8 mouse cellular contexts compared by ENCODE assay signal in genomic region chr4:32250333-32251004, GRCm38 (mm10). TPM values are rescaled to one million over a fixed set of nuclear protein-coding genes. Genes with fewer than 3 reads are reported as not detected.
DNase-seq lines count a peak whose midpoint lies in the region; ATAC-seq and TF ChIP-seq lines count a peak whose summit lies in the region.

No protein-coding gene starts in this region.

- peaks cover 65% of the 10 kb centered on the region for H3K4me1 ChIP-seq in forebrain, embryonic 15.5 days
- peaks cover 30% of the 10 kb centered on the region for H3K4me1 ChIP-seq in liver, postnatal 0 days (ENCODE audit: insufficient read depth)
- H3K4me1 ChIP-seq in neural tube, embryonic 12.5 days: peaks cover 65% of the 10 kb centered on the region

- peak overlapping the region; percentile 82 for H3K27ac ChIP-seq in left cerebral cortex, adult 2 months
- peak overlapping the region; percentile 79 for H3K27ac ChIP-seq in forebrain, embryonic 15.5 days (replicated peaks)
- H3K27ac ChIP-seq in liver, postnatal 0 days (ENCODE audit: low read depth): peak overlapping the region; percentile 82
- peak overlapping the region; percentile 57; the same call in 1 of the 2 replicates for H3K27ac ChIP-seq in neural tube, embryonic 12.5 days

- peak in 1 of 2 experiments; percentile 33 for DNase-seq in left cerebral cortex, adult 2 months (ENCODE audit: extremely low spot score in 1 of 2, low spot score in 2 of 2)
- DNase-seq in left cerebral cortex, adult 11 months (ENCODE audit: low spot score): no peak
- DNase-seq in adrenal gland, postnatal 36 days: peak; percentile 20 to 29
- no peak for DNase-seq in liver, postnatal 0 days
- no peak for DNase-seq in thymus, postnatal 36 days

- H3K4me2 ChIP-seq in forebrain, embryonic 15.5 days (replicated peaks): peak overlapping the region; percentile 37
- H3K4me2 ChIP-seq in liver, postnatal 0 days (ENCODE audit: low read depth, low read length): peak overlapping the region; percentile 72
- H3K4me2 ChIP-seq in neural tube, embryonic 12.5 days (replicated peaks): peak overlapping the region; percentile 48

- no peak for TF ChIP-seq CTCF in left cerebral cortex, adult 2 months (IDR thresholded peaks at IDR 0.05)
- TF ChIP-seq CTCF in liver, postnatal 0 days (IDR thresholded peaks at IDR 0.05; ENCODE audit: low read depth): no peak

- WGBS in forebrain, embryonic 15.5 days: 4% methylated on average over 16 of the region's 16 CpGs
- 3% methylated on average over 16 of the region's 16 CpGs for WGBS in liver, postnatal 0 days (ENCODE audit: insufficient replicate concordance)
- WGBS in neural tube, embryonic 12.5 days: 7% methylated on average over 16 of the region's 16 CpGs

- TF ChIP-seq EP300 in liver, postnatal 0 days (IDR thresholded peaks at IDR 0.05; ENCODE audit: low read depth): no peak

- ATAC-seq in forebrain, embryonic 15.5 days (replicated peaks): no peak
- peak; percentile 62 for ATAC-seq in inflammation-experienced regulatory T-cells, adult 6 months
- ATAC-seq in liver, postnatal 0 days: peak; percentile 48
- 0 out of 2 replicates have a peak, but pooled peaks have one; percentile 4 for ATAC-seq in neural tube, embryonic 12.5 days (ENCODE audit: low FRiP score, low read depth)

- H3K4me3 ChIP-seq in left cerebral cortex, adult 2 months: peak overlapping the region; percentile 37
- H3K4me3 ChIP-seq in forebrain, embryonic 15.5 days: no peak overlapping the region; the same call in 1 of the 2 replicates
- H3K4me3 ChIP-seq in liver, postnatal 0 days (ENCODE audit: low read depth, low read length): peak overlapping the region; percentile 43
- no peak overlapping the region for H3K4me3 ChIP-seq in neural tube, embryonic 12.5 days

- peak overlapping the region; percentile 44 for H3K9ac ChIP-seq in forebrain, embryonic 15.5 days (replicated peaks)
- peak overlapping the region; percentile 21 for H3K9ac ChIP-seq in liver, postnatal 0 days (replicated peaks)
- H3K9ac ChIP-seq in neural tube, embryonic 12.5 days: 0 out of 2 replicates have a peak overlapping the region, but pooled peaks have one; percentile 14

- H3K9me3 ChIP-seq in forebrain, embryonic 15.5 days: no peaks in the 10 kb centered on the region
- no peaks in the 10 kb centered on the region for H3K9me3 ChIP-seq in liver, postnatal 0 days (ENCODE audit: low read length)
- H3K9me3 ChIP-seq in neural tube, embryonic 12.5 days: no peaks in the 10 kb centered on the region

- intact Hi-C loops in left cerebral cortex, adult 2 months (cut with DNase I): loop anchor here (2.0 kb wide), 1 partner anchor 54 kb away; no protein-coding TSS in a partner anchor

- no peaks in the 10 kb centered on the region for H3K27me3 ChIP-seq in forebrain, embryonic 15.5 days
- H3K27me3 ChIP-seq in liver, postnatal 0 days (ENCODE audit: insufficient read depth, low read length): no peaks in the 10 kb centered on the region
- no peaks in the 10 kb centered on the region for H3K27me3 ChIP-seq in neural tube, embryonic 12.5 days (replicated peaks)

- no peaks in the 10 kb centered on the region for H3K36me3 ChIP-seq in forebrain, embryonic 15.5 days
- no peaks in the 10 kb centered on the region for H3K36me3 ChIP-seq in liver, postnatal 0 days (replicated peaks; ENCODE audit: insufficient read depth, low read length)
- H3K36me3 ChIP-seq in neural tube, embryonic 12.5 days: no peaks in the 10 kb centered on the region

RNA-seq across cellular contexts. Expression of gene Bach2, which starts 11.9 kb away (rescaled TPM):
- total RNA-seq in left cerebral cortex, adult 2 months (2021): 10 to 100 TPM; 20.8 to 25.8 TPM
- total RNA-seq in adrenal gland, postnatal 36 days (2021): 1 to 10 TPM; 3.5 to 5.4 TPM
- polyA plus RNA-seq in forebrain, embryonic 15.5 days (2015; fragmentation: Nextera tagmentation; extraction: Ambion mirVana): 33.8 and 34.9 TPM in 2 replicates
- polyA plus RNA-seq in inflammation-experienced regulatory T-cells, adult 6 months (2017; shearing (Covaris generic)): 10 to 100 TPM in 2 of 3 experiments, 1 to 10 TPM in 1; 1.9 to 18.4 (median 14.6) TPM
- polyA plus RNA-seq in liver, postnatal 0 days (2015; fragmentation: Nextera tagmentation; extraction: Ambion mirVana): 2.7 and 4.3 TPM in 2 replicates
- 35.8 and 37.3 TPM in 2 replicates for polyA plus RNA-seq in neural tube, embryonic 12.5 days (2016; fragmentation: Nextera tagmentation; extraction: Ambion mirVana)

Comparison
In these comparisons a context has a peak if more than half of its experiments do, and no peak if none do; other contexts are left out.
1. DNase-seq: peak in adrenal gland, postnatal 36 days (2 of 2); none in left cerebral cortex, adult 11 months (single experiment), liver, postnatal 0 days (single experiment) and thymus, postnatal 36 days (0 of 2).
2. H3K4me3 ChIP-seq: peak in left cerebral cortex, adult 2 months (single experiment) and liver, postnatal 0 days (single experiment); none in forebrain, embryonic 15.5 days (single experiment) and neural tube, embryonic 12.5 days (single experiment).
3. Peak in every context shown above with its lines, with median percentiles within 50 percentile points of each other: H3K27ac ChIP-seq, H3K4me2 ChIP-seq and H3K9ac ChIP-seq.